Mouse (Mus musculus): ENCODE measurements at regions not wholly inside any gene's neighbourhood (a gene's known extent, or its start where the extent isn't known, plus 50 kb on each side); places are given as distances from the start of the nearest gene placed in this dataset.

GRCm38 (mm10) chr8:90692516-90692915 is 124.7 kb downstream of the Gm19935 start:
- 91% methylated on average over 3 of the region's 3 CpGs for WGBS
- no peak overlapping the region for H3K27ac ChIP-seq
- no peak overlapping the region for H3K9ac ChIP-seq
- 0 out of 2 replicates have a peak, but pooled peaks cover 3% of the 10 kb centered on the region for H3K4me1 ChIP-seq
- no peak overlapping the region for H3K4me3 ChIP-seq
- H3K9me3 ChIP-seq, result no peaks in the 10 kb centered on the region
- H3K27me3 ChIP-seq, result no peaks in the 10 kb centered on the region
- no peak for ATAC-seq (ENCODE audit: insufficient number of reproducible peaks, insufficient read depth, low FRiP score, low TSS enrichment, low read depth)
- no peaks in the 10 kb centered on the region for H3K36me3 ChIP-seq
- H3K4me2 ChIP-seq, result no peak overlapping the region

- H3K4me2 ChIP-seq, result no peak overlapping the region
- ATAC-seq (ENCODE audit: insufficient number of reproducible peaks, insufficient read depth, low FRiP score, low TSS enrichment, low read depth), result no peak
- H3K4me3 ChIP-seq, result no peak overlapping the region
- no peaks in the 10 kb centered on the region for H3K9me3 ChIP-seq
- no peak overlapping the region for H3K9ac ChIP-seq
- no peaks in the 10 kb centered on the region for H3K36me3 ChIP-seq
- WGBS, result 91% methylated on average over 2 of the region's 2 CpGs
- no peaks in the 10 kb centered on the region for H3K27me3 ChIP-seq
- H3K4me1 ChIP-seq, result 0 out of 2 replicates have a peak, but pooled peaks cover 3% of the 10 kb centered on the region
- no peak overlapping the region for H3K27ac ChIP-seq
Observed at GRCm38 (mm10) chr8:90685076-90685475, 132.1 kb downstream of the Gm19935 start.

GRCm38 (mm10) chr8:90670471-90671057 is 146.6 kb downstream of the Gm19935 start:
- H3K4me1 ChIP-seq, result peaks cover 8% of the 10 kb centered on the region; the same call in 1 of the 2 replicates
- H3K4me2 ChIP-seq, result peak overlapping the region; percentile 64
- H3K9ac ChIP-seq, result peak overlapping the region; percentile 61; the same call in 1 of the 2 replicates
- no peak overlapping the region for H3K27ac ChIP-seq
- H3K4me3 ChIP-seq, result peak overlapping the region; percentile 35
- WGBS, result 1% methylated on average over 14 of the region's 14 CpGs
- no peaks in the 10 kb centered on the region for H3K36me3 ChIP-seq
- no peaks in the 10 kb centered on the region for H3K9me3 ChIP-seq
- H3K27me3 ChIP-seq, result no peaks in the 10 kb centered on the region
- no peak for ATAC-seq (ENCODE audit: insufficient number of reproducible peaks, insufficient read depth, low FRiP score, low TSS enrichment, low read depth)

GRCm38 (mm10) chr8:90669396-90669795 is 147.8 kb downstream of the Gm19935 start:
- Histone ChIP-seq H3K4me1 (peaks cover 8% of the 10 kb centered on the region; the same call in 1 of the 2 replicates), H3K36me3 (no peaks in the 10 kb centered on the region), H3K9me3 (no peaks in the 10 kb centered on the region), H3K27ac (no peak overlapping the region), H3K4me2 (no peak overlapping the region), H3K27me3 (no peaks in the 10 kb centered on the region), H3K9ac (no peak overlapping the region), H3K4me3 (no peak overlapping the region)
- 37% methylated on average over 9 of the region's 9 CpGs for WGBS
- no peak for ATAC-seq (ENCODE audit: insufficient number of reproducible peaks, insufficient read depth, low FRiP score, low TSS enrichment, low read depth)

GRCm38 (mm10) chr8:90659066-90659465 is 158.1 kb downstream of the Gm19935 start:
- Histone ChIP-seq H3K36me3 (no peaks in the 10 kb centered on the region), H3K27ac (no peak overlapping the region), H3K4me3 (no peak overlapping the region), H3K9me3 (peaks cover 7% of the 10 kb centered on the region; the same call in 1 of the 2 replicates), H3K27me3 (no peaks in the 10 kb centered on the region), H3K4me2 (no peak overlapping the region), H3K4me1 (peaks cover 14% of the 10 kb centered on the region), H3K9ac (no peak overlapping the region)
- no peak for ATAC-seq (ENCODE audit: insufficient number of reproducible peaks, insufficient read depth, low FRiP score, low TSS enrichment, low read depth)
- 16% methylated on average over 3 of the region's 3 CpGs for WGBS

- Histone ChIP-seq H3K27me3 (no peaks in the 10 kb centered on the region), H3K4me3 (no peak overlapping the region), H3K9me3 (peaks cover 7% of the 10 kb centered on the region; the same call in 1 of the 2 replicates), H3K27ac (no peak overlapping the region), H3K4me1 (peaks cover 14% of the 10 kb centered on the region), H3K9ac (no peak overlapping the region), H3K4me2 (no peak overlapping the region), H3K36me3 (no peaks in the 10 kb centered on the region)
- ATAC-seq (ENCODE audit: insufficient number of reproducible peaks, insufficient read depth, low FRiP score, low TSS enrichment, low read depth), result no peak
- WGBS, result 26% methylated on average over 7 of the region's 7 CpGs
Observed at GRCm38 (mm10) chr8:90657641-90658051, 159.5 kb downstream of the Gm19935 start.

GRCm38 (mm10) chr8:90657116-90657515 is 160.1 kb downstream of the Gm19935 start:
- Histone ChIP-seq H3K4me3 (no peak overlapping the region), H3K4me2 (no peak overlapping the region), H3K27ac (no peak overlapping the region), H3K9ac (no peak overlapping the region), H3K9me3 (peaks cover 4% of the 10 kb centered on the region; the same call in 1 of the 2 replicates), H3K4me1 (peaks cover 14% of the 10 kb centered on the region), H3K27me3 (no peaks in the 10 kb centered on the region), H3K36me3 (no peaks in the 10 kb centered on the region)
- 74% methylated on average over 5 of the region's 5 CpGs for WGBS
- ATAC-seq (ENCODE audit: insufficient number of reproducible peaks, insufficient read depth, low FRiP score, low TSS enrichment, low read depth), result no peak

- Histone ChIP-seq H3K4me3 (no peak overlapping the region), H3K27ac (no peak overlapping the region), H3K4me2 (no peak overlapping the region), H3K27me3 (no peaks in the 10 kb centered on the region), H3K36me3 (no peaks in the 10 kb centered on the region), H3K9me3 (no peaks in the 10 kb centered on the region), H3K4me1 (peaks cover 14% of the 10 kb centered on the region), H3K9ac (no peak overlapping the region)
- WGBS, result 72% methylated on average over 5 of the region's 5 CpGs
- ATAC-seq (ENCODE audit: insufficient number of reproducible peaks, insufficient read depth, low FRiP score, low TSS enrichment, low read depth), result no peak
Observed at GRCm38 (mm10) chr8:90656436-90657090, 160.6 kb downstream of the Gm19935 start.

GRCm38 (mm10) chr8:90654786-90655185 is 162.4 kb downstream of the Gm19935 start:
- Histone ChIP-seq H3K9me3 (no peaks in the 10 kb centered on the region), H3K4me2 (no peak overlapping the region), H3K27me3 (no peaks in the 10 kb centered on the region), H3K27ac (no peak overlapping the region), H3K4me3 (no peak overlapping the region), H3K9ac (no peak overlapping the region), H3K4me1 (peaks cover 14% of the 10 kb centered on the region), H3K36me3 (no peaks in the 10 kb centered on the region)
- WGBS, result 96% methylated on average over 2 of the region's 2 CpGs
- ATAC-seq (ENCODE audit: insufficient number of reproducible peaks, insufficient read depth, low FRiP score, low TSS enrichment, low read depth), result no peak

GRCm38 (mm10) chr8:90642392-90642791 is 174.8 kb downstream of the Gm19935 start:
- H3K9ac ChIP-seq, result no peak overlapping the region
- H3K9me3 ChIP-seq, result no peaks in the 10 kb centered on the region
- no peak overlapping the region for H3K4me2 ChIP-seq
- no peaks in the 10 kb centered on the region for H3K4me1 ChIP-seq
- ATAC-seq (ENCODE audit: insufficient number of reproducible peaks, insufficient read depth, low FRiP score, low TSS enrichment, low read depth), result no peak
- no peaks in the 10 kb centered on the region for H3K36me3 ChIP-seq
- no peak overlapping the region for H3K4me3 ChIP-seq
- H3K27me3 ChIP-seq, result no peaks in the 10 kb centered on the region
- WGBS, result 63% methylated on average over 6 of the region's 6 CpGs
- no peak overlapping the region for H3K27ac ChIP-seq

GRCm38 (mm10) chr8:90636770-90637169 is 180.4 kb downstream of the Gm19935 start:
- Histone ChIP-seq H3K27ac (no peak overlapping the region), H3K27me3 (no peaks in the 10 kb centered on the region), H3K9ac (no peak overlapping the region), H3K4me1 (no peaks in the 10 kb centered on the region), H3K4me3 (no peak overlapping the region), H3K4me2 (no peak overlapping the region), H3K9me3 (no peaks in the 10 kb centered on the region), H3K36me3 (no peaks in the 10 kb centered on the region)
- ATAC-seq (ENCODE audit: insufficient number of reproducible peaks, insufficient read depth, low FRiP score, low TSS enrichment, low read depth), result no peak
- 71% methylated on average over 7 of the region's 7 CpGs for WGBS
